Mouse (Mus musculus): ENCODE results near the gene Znrf4.

The Znrf4 gene

DNA sequence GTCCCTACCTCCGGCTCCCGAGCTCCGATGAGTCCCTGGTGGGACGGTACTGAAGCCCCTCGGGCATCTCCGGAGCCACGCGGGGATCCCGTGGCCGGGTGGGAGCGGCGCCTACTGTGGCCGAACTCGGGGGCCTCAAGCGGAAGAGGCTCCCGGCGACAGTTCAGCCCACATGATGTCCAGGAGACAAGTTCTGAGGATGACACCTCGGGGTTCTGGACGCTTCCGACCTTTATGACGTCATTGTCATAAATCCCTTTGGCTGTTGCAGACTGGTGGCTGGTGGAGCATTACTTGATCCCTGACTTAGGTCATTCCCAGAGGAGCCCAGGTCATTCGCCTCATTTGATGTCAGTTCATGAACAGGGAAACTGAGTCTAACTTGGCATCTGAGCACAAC is at the start of gene Znrf4:
Gene Znrf4, minus strand, starts transcription at position 122 of the 400 bp plus-strand sequence.
- DNase-seq (ENCODE audit: low spot score) = no peak

- DNase-seq (ENCODE audit: low spot score) = no peak
Observed at GRCm38 (mm10) chr17:56561866-56562265, 49.6 kb upstream of the Znrf4 start.

DNA sequence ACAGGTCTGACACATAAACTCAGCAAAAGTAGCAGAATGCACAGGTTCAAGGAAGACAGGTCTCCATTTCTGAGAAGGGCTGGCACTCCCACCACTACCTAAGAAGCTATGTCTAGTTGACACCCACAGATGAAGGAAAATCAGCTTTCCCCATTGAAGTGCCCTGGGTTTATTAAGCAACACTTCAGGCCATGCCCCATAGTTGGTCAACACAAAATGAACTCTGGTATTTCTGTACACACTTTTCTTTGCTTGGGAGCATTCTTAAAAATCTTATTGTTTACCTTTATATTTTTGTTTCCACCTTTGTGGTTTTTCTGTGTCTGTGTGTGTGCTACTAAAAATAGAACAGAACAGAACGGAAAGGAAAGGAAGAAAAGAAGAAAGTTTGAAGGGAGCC is 47.9 kb upstream of the Znrf4 start:
- no peak for DNase-seq (ENCODE audit: low spot score)

- no peak for DNase-seq (ENCODE audit: low spot score)
Observed at GRCm38 (mm10) chr17:56559386-56559785, 47.2 kb upstream of the Znrf4 start.

GRCm38 (mm10) chr17:56558448-56558847 is 46.2 kb upstream of the Znrf4 start:
- peak; percentile 84 for DNase-seq (ENCODE audit: low spot score)

GRCm38 (mm10) chr17:56554122-56554551 is 41.9 kb upstream of the Znrf4 start, which contains the start of gene Gm20219:
Gene Gm20219, minus strand, starts transcription at chr17:56554387.
- DNase-seq (ENCODE audit: low spot score) = no peak

DNA sequence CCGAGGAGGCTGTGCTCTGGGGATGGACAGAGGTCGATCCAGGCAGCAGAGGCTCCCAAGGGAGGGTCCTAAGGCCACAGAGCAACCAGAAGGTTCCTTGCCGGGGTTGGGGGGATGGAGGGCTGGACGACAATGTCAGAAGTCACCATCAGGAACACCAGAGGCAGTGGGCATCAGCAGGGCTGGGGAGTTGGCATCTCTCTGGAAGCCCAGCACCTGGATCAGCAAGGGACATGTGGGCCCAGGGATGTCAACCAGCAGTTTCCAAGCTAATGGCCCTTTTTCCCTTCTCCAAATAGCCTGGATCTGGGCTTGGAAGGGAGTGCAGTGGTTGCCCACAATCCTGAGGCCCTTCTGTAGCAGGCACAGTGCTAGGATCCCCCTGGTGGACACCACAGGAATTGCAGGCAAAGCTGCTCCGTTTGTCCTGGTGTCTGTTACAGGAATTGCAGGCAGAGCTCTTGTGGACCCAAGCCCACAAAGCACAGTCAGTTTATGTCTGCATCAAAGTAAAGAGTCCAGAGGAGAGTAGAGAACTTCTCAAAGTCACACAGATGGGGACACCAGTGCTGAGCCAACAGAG is 40.6 kb upstream of the Znrf4 start:
- peak; percentile 63 for DNase-seq (ENCODE audit: low spot score)

DNA sequence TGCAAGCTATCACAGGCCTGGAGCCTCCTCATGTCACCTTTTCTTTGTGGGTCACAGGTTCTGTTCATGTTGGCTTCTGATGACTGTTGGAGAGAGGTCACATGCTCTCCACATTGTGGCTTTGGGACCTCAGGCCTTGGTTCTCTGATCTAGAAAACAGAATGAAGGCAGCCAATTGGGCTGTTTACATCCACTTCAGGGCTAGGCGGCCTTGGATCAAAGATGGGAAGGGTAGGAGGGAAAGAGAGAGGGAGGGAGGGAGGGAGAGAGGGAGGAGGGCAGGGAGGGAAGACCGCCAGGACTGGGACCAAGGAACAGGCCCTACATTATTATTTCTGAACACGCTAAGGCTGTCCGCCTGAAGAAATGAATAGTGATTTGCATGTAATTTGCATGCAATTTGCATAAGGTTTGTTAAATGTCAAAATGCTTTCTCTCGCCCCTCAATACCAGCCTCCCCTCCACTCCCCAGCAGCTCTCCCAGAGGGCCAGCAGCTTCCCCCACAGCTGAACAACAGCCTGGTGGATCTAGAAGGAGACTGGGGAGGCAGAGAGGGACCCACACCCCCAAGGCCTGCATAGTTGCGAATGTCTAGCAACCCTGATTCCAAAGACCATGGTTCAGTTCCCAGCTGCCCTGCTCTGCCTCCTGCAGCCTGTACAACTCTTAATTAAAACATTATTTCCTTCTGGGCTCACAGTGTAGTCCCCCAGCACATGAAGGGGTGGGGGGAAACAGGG is 39.8 kb upstream of the Znrf4 start:
- DNase-seq (ENCODE audit: low spot score) = peak; percentile 40

DNA sequence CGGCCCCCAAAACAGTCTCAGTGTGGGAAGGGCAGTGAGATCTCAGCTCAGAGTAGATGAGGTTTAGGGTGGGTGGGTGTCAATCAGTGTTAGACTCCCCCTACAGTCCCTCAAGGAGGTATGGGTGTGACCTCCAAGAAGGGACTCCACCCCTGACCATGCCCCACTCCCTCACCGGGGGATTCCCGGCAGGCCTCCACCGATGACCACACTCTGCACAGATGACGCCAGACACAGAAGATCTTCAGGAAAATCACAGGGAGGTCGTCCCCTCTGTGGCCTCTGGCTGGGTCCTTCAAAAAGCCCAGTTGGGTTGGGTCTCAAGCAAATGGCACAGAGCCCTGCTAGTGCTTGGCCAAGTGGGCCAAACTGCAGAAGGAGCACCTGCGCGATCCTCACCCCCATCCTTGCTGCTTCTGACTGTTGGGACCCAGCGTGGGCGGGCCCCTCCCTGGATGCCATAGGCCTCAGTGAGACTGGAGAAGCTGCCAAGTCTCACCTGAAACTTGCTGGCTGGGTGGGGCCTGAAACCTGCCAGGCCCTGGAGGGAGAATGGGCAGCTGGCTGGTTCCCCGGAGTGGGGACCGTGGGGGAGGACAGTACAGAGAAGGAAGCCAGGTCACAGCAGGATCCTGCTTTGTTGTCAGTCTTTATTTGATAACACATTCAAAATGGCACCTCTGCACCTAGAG is 38.7 kb upstream of the Znrf4 start:
- DNase-seq (ENCODE audit: low spot score) = peak; percentile 47

DNA sequence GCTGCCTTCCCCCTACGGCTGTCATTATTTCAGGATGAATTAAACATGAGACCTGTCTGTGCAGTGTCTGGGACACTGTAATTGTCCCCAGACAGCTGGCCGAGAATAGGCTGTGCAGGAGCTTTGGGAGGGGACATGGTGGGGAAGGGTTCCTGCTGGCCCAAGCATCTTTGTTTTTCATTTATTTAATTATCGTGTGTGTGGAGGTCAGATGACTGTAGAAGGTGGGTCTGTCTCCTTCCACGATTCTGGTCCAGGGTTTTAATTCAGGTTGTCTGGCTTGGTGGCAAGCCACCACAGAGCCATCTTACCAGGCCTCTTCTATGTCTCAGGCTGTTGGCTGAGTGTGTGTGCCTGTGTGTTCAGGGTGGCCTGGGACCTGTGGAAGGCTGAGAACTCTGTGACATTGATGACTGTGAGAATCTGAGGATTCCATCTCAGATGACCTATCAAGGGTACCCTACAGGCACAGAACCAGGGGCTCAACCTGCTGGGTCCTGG is 36.4 kb upstream of the Znrf4 start:
- no peak for DNase-seq (ENCODE audit: low spot score)

DNA sequence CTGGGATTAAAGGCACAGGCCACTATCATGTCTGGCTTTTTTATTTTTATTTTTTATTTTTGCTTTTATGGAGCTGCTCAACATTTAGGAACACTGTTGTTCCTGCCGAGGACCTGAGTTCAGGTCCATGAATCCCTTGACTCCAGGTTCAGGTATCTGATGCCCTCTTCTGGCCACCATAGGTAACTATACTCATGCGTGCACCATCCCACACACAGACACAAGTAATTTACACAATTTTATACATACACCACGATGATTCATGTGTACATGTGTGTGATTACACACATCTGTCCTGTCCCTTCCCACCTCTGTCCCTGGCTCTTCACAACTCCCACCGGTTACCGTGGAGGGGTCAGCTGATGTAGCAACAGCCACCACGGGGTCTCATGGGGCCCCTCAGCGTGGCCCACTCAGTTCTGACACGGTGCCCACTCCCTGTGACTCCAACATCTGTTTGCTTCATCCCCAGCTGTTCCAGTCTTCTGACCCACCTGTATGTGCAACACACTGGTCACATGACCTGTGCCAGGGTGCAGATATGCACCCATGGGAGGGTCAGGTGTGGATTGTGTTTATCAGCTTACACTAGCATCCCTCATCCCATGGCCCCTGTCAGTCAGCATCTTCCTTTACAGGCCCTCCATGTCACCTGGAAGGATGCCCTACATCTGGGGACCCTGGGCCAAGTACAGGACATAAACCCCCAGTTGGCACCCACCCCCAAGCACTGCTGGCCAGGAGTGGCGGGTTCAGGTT is 35.8 kb upstream of the Znrf4 start:
- no peak for DNase-seq (ENCODE audit: low spot score)

DNA sequence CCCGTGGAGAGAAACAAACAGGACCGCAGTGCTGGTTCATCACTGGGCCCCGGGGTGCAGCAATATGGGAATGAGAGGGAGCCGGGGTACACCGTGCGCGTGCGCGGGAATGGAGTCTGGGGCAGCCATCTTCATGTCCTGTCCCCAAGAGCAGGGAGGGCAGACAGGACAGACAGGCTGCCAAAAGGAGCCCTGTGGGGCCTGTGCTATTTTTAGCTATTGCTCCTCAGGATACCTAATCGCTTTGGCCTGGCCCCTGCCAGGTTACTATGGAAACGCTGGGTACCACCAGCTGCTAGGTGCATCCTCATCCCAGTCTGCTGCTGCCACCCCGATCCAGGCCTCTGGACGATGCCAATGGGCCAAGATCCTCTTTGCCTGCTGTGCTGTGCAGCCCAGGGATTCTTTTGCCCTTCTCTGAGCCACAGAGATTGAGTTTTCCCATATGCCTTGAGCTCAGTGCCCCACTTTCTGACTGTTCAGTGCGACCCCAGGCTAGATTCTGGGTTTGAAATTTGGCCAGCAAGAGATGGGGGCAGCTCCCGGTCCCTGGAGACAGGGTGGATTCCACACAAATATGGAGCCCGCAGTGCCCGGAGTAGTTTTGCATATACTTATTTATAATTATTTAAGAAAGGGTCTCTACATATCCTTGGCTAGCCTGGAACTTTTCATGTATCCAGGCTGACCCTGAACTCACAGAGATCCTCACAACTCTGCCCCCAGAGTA is 35.0 kb upstream of the Znrf4 start:
- DNase-seq (ENCODE audit: low spot score) = no peak

DNA sequence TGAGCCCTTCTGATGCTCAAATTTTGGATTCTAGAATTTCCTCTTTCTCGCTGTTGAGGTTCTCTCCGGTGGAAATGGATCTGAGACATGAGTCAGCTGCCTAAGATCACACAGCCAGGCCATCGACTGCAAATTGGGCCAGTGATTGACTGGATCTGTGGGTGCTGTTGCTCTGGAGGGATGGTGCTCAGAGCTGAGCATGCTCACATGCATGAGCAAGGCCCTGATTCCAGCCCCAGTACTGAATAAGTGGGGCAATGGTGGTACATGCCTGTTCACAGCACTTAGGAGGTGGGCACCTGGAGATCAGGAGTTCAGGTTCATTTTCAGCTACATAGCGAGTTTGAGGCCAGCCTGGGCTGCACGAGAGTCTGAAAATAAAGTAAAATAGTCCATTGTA is 34.3 kb upstream of the Znrf4 start:
- no peak for DNase-seq (ENCODE audit: low spot score)

- DNase-seq (ENCODE audit: low spot score) = no peak
Observed at GRCm38 (mm10) chr17:56545945-56546344, 33.7 kb upstream of the Znrf4 start.

DNA sequence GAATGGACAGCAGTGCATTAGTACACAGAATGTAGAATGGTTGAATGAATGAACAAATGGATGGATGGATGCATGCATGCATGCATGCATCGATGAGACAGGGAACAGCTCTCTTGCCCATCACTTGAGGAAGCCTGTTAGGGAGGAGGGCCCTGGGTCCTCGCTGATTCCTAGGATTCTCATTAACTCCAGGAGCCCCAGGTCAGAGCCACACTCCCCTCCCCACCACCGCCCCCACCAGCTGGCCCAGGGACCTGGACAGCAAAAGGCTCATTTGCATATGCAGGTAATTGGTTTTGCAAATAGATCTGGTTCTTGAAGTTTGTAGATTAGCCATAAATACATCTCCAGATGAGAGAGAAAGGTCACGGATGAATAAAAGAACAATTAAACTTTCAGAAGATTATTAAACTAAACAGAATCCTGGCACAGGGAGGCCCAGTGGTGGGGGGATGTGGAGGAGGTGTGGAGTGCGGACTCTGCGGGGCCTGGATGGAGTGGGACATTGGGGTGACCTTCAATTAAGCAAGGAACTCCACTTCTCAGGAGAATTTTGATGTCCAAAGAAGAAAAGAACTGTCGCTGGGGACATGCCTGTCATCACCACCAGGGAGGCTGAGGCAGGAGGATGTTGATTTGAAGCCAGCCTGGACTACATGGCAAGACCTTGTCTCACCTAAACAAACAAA is 32.6 kb upstream of the Znrf4 start:
- DNase-seq (ENCODE audit: low spot score) = no peak

- DNase-seq (ENCODE audit: low spot score) = no peak
Observed at GRCm38 (mm10) chr17:56543684-56544224, 31.5 kb upstream of the Znrf4 start.

DNA sequence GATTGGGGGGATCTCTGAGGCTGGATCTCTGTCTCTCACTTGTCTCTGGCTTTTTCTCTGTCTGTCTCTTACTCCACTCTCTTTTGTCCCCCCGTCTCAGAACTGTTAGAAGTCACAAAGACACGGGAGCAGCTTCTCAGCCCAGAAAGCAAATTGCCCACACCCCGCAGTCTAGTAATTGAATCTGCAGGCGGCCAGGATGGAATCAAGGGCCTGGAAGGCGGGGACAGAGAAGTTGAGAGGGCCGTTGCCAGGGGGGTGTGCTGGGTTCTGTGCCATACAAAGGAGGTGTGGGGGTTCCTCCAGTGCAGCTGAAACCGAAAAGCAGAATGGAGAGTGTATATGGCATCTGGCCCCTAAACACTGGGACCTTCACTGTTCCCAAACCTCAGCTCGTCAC is 30.5 kb upstream of the Znrf4 start:
- DNase-seq (ENCODE audit: low spot score) = no peak

- no peak for DNase-seq (ENCODE audit: low spot score)
Observed at GRCm38 (mm10) chr17:56540562-56540975, 28.3 kb upstream of the Znrf4 start.

DNA sequence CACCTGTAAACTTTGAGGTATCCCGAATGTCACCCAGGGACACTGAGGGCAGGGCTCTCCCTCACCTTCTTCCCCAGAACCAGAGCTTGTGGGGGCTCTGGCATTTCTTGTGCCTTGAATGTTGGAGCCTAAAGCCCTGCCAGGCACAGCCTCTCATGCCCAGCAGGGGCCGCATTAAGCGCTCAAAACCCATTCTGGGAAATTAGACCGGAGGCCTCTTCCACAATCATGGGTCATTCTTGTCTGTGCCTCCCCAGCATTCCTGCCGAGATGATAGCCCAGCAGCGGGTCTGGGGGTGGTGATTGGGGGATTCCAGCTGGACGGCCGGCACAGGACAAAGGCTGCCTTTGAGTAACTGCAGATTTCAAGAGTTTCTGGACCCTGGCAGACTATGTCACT is 25.7 kb upstream of the Znrf4 start:
- no peak for DNase-seq (ENCODE audit: low spot score)

DNA sequence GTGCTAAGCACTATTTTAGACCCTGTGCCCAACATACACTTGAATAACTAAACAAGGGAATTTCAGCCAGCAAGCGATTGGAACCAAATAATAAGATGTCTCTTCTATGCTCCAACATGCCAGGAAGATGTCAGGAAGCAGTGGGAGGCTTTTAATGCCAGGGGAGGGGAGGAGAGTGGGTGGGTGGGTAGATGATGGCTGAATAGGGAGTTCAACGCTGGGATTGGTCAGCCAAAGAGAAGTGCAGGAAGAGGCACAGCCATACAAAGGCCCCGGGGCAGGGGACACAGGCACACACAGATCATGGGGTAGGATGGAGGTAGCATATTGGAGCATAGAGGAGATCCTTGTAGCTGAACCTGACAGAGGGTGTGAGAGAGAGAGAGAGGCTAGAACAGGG is 24.6 kb upstream of the Znrf4 start:
- DNase-seq (ENCODE audit: low spot score) = no peak

DNA sequence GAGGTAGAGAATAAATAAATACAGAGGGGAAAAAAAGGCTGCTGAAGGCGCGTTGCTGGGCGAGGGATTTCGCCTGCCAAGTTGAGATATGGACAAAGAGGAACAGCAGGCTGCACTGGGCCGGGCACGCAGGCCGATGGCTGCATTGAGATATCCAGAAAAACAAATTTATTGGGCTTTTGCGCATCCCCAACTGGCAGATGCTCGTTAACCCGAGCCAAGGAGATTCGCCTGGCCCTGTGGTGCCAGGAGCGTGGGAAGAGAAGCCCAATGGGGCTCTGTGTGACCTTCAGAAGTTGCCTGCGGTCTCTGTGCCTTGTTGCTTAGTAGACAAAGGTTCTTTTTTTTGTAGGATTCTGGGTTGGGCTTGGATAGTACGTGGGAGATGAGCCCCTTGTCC is 24.0 kb upstream of the Znrf4 start:
- no peak for DNase-seq (ENCODE audit: low spot score)

Measured in testis, postnatal 10 days (tissue).